Mouse (Mus musculus): ENCODE measurements around the gene Crb1.

The Crb1 gene

GRCm38 (mm10) chr1:139194428-139195028 lies 182.4 kb downstream of the Crb1 start:
- no peak for TF ChIP-seq GATA4 (IDR thresholded peaks at IDR 0.05; ENCODE audit: insufficient replicate concordance, low read length)

- TF ChIP-seq GATA4 (IDR thresholded peaks at IDR 0.05; ENCODE audit: insufficient replicate concordance, low read length): no peak
Measured at GRCm38 (mm10) chr1:139194011-139194410, 182.9 kb downstream of the Crb1 start.

GRCm38 (mm10) chr1:139192635-139193034 lies 184.3 kb downstream of the Crb1 start:
- TF ChIP-seq GATA4 (IDR thresholded peaks at IDR 0.05; ENCODE audit: insufficient replicate concordance, low read length): no peak

GRCm38 (mm10) chr1:139180481-139181149 lies 196.3 kb downstream of the Crb1 start:
- TF ChIP-seq GATA4 (IDR thresholded peaks at IDR 0.05; ENCODE audit: insufficient replicate concordance, low read length): no peak

- TF ChIP-seq GATA4 (IDR thresholded peaks at IDR 0.05; ENCODE audit: insufficient replicate concordance, low read length): no peak
Measured at GRCm38 (mm10) chr1:139179707-139180106, 197.2 kb downstream of the Crb1 start.

GRCm38 (mm10) chr1:139174058-139174832 lies 202.7 kb downstream of the Crb1 start:
- no peak for TF ChIP-seq GATA4 (IDR thresholded peaks at IDR 0.05; ENCODE audit: insufficient replicate concordance, low read length)

GRCm38 (mm10) chr1:139162814-139163213 lies 214.1 kb downstream of the Crb1 start:
- TF ChIP-seq GATA4 (IDR thresholded peaks at IDR 0.05; ENCODE audit: insufficient replicate concordance, low read length): no peak

- TF ChIP-seq GATA4 (IDR thresholded peaks at IDR 0.05; ENCODE audit: insufficient replicate concordance, low read length): no peak
Measured at GRCm38 (mm10) chr1:139161619-139162018, 215.3 kb downstream of the Crb1 start.

GRCm38 (mm10) chr1:139156397-139156796 lies 220.5 kb downstream of the Crb1 start:
- TF ChIP-seq GATA4 (IDR thresholded peaks at IDR 0.05; ENCODE audit: insufficient replicate concordance, low read length): no peak

- no peak for TF ChIP-seq GATA4 (IDR thresholded peaks at IDR 0.05; ENCODE audit: insufficient replicate concordance, low read length)
Measured at GRCm38 (mm10) chr1:139153493-139153892, 223.4 kb downstream of the Crb1 start.

GRCm38 (mm10) chr1:139153006-139153405 lies 223.9 kb downstream of the Crb1 start:
- no peak for TF ChIP-seq GATA4 (IDR thresholded peaks at IDR 0.05; ENCODE audit: insufficient replicate concordance, low read length)
